Mouse (Mus musculus): ENCODE measurements around the gene S100pbp. TPM values are rescaled to one million over a fixed set of nuclear protein-coding genes. Genes with fewer than 3 reads are reported as not detected.

Gene S100pbp
- 19.1 and 21.6 TPM in 2 replicates for polyA plus RNA-seq (2015; fragmentation: Nextera tagmentation; extraction: Ambion mirVana)

DNA sequence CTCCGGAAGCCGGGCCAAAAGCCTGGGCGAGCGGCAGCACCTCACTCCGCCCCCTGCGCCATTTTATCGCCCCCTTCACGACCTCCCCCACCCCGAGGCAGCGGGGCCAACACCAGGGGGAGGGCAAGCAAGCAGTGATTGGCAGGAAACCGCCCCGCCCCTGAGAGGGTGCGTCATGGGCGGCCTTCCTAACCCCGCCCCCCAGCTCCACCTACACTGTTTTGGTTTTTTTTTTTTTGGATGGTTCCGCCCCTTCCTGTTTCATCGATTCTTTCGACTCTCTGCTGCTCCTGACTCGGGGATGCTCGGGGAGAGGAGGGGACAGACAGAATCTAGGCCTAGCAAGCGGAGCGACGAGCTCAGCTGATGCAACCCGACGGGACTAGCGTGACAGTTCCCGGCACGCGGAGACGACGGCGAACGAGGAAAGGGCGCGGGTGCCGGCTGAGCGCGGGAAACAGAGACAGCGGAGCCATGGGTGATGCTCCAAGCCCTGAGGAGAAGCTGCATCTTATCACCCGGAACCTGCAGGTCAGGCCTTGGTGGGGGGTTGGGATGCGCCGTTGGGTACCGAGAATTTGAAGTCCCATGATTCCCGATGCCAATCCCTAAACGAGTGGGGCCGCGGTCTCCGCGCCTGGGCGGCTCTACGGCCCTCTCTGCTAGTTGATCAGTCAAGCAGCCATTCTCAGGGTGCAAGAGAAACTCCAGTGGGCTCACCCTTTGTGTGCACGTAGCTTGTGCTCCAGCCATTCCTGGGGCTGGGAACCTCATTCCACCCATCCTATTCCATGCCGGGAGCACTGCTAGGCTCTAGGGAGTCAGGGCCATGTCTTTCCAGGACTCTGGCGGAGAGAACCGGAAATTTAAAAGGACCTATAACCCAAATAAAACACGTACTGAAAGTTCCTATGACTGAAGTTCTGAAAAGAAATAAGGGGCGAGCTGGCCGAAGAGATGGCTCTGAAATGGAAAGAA lies at the start of gene S100pbp, which contains the start of gene Yars:
Gene S100pbp (minus strand): TSS at position 186 of the 978 bp plus-strand sequence.
Gene Yars (plus strand): TSS at position 219 of the 978 bp plus-strand sequence.
- no peaks in the 10 kb centered on the region for H3K9me3 ChIP-seq (ENCODE audit: control insufficient read depth, low read length)
- peak within 1 kb of the TSS; percentile 82 for H3K9ac ChIP-seq (ENCODE audit: low read depth, low read length)
- H3K4me3 ChIP-seq (ENCODE audit: low read length): peak within 1 kb of the TSS; percentile 60
- WGBS: under 1% methylated on average over 48 of the region's 58 CpGs
- H3K4me1 ChIP-seq (ENCODE audit: control insufficient read depth, insufficient read depth, low read depth, low read length): peaks cover 19% of the 10 kb centered on the region
- no peaks in the 10 kb centered on the region for H3K27me3 ChIP-seq (replicated peaks; ENCODE audit: control insufficient read depth, insufficient read depth, low read length)
- peak within 1 kb of the TSS; percentile 82 for H3K4me2 ChIP-seq (ENCODE audit: low read length)
- H3K36me3 ChIP-seq (ENCODE audit: control insufficient read depth, insufficient read depth, low read length): no peaks in the 10 kb centered on the region
- peak; percentile 91 for ATAC-seq
- H3K27ac ChIP-seq (ENCODE audit: low read depth, low read length): peak within 1 kb of the TSS; percentile 92

DNA sequence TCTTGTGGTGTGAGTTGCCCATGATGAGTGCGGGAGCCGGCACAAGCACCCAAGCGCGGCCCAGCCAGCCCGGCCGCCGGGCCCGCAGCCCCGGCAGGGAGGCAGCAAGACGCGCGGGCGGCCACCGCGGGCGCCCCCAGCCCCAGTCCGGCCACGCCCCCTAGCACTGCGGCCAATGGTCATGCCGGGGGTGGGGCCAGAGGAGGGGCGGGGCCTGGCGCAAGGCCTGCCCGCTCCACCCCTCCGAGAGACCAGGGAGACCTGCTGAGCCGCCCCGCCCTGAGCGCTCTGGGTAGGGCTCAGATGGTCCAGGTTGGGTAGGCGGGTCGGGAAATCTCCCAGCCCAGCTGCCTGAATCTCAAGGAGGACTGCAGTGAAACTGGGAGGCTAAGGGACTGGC lies 49.5 kb upstream of the S100pbp start:
- Histone ChIP-seq H3K27ac (ENCODE audit: low read depth, low read length) (peak overlapping the region; percentile 74), H3K36me3 (ENCODE audit: control insufficient read depth, insufficient read depth, low read length) (no peaks in the 10 kb centered on the region), H3K9ac (ENCODE audit: low read depth, low read length) (peak overlapping the region; percentile 84), H3K4me3 (ENCODE audit: low read length) (peak overlapping the region; percentile 81), H3K27me3 (replicated peaks; ENCODE audit: control insufficient read depth, insufficient read depth, low read length) (no peaks in the 10 kb centered on the region), H3K4me1 (ENCODE audit: control insufficient read depth, insufficient read depth, low read depth, low read length) (peaks cover 28% of the 10 kb centered on the region), H3K9me3 (ENCODE audit: control insufficient read depth, low read length) (no peaks in the 10 kb centered on the region), H3K4me2 (ENCODE audit: low read length) (peak overlapping the region; percentile 84)
- 0% methylated on average over 21 of the region's 29 CpGs for WGBS
- peak; percentile 85 for ATAC-seq

DNA sequence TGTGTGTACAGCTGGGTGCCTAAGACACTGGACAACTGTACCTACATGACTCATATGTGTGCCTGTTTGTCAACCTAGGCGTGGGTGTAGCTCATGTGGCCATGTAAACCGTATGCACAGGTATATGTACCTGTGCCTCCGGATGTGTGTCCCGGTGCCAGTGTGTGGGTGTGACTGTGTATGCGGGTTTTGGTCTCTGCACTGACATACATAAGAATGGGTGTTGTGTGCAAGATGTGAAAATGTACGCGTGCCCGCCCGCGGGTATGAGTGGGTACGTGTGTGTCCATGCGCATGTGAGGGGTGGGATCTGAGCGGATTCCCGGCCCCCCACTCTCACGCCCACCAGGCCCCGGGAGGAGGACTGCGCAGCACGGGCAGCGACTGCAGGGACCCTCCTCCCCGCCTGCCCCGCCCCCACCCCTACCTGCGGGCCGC lies 49.1 kb upstream of the S100pbp start:
- under 1% methylated on average over 16 of the region's 23 CpGs for WGBS
- H3K9me3 ChIP-seq (ENCODE audit: control insufficient read depth, low read length): no peaks in the 10 kb centered on the region
- peak; percentile 80 for ATAC-seq
- no peaks in the 10 kb centered on the region for H3K36me3 ChIP-seq (ENCODE audit: control insufficient read depth, insufficient read depth, low read length)
- peak overlapping the region; percentile 84 for H3K9ac ChIP-seq (ENCODE audit: low read depth, low read length)
- H3K4me2 ChIP-seq (ENCODE audit: low read length): peak overlapping the region; percentile 84
- peak overlapping the region; percentile 81 for H3K4me3 ChIP-seq (ENCODE audit: low read length)
- H3K27me3 ChIP-seq (replicated peaks; ENCODE audit: control insufficient read depth, insufficient read depth, low read length): no peaks in the 10 kb centered on the region
- peak overlapping the region; percentile 74 for H3K27ac ChIP-seq (ENCODE audit: low read depth, low read length)
- peaks cover 28% of the 10 kb centered on the region for H3K4me1 ChIP-seq (ENCODE audit: control insufficient read depth, insufficient read depth, low read depth, low read length)

DNA sequence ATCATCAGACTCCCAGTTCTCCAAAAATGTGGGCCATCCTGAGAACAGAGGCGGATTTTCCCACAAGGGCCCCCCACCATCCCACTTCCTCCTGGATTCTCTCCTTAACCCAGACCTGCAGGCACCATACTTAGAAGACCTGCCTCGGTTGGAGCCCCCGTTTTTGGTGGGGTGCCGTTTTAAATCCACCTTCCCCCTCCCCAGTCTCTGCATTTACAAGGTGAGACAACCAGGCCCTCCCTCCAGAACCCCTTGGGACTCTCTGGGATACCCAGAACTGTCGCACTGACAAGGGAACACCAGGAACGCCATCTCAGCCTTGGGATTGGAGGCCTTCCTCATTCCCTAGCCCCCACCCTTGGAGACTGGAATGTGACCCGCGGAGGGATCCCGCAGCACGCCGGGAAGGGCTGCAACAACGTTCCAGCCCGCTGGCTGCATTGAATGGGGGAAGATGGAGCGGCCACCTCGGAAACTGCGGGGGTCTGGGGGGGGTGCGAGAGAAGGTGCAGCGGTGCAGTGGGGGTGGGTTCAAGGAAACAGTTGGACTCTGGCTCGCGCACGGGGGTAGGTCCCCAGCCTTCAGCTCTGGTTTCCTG lies 48.4 kb upstream of the S100pbp start:
- peak overlapping the region; percentile 84 for H3K4me2 ChIP-seq (ENCODE audit: low read length)
- H3K9me3 ChIP-seq (ENCODE audit: control insufficient read depth, low read length): no peaks in the 10 kb centered on the region
- peak overlapping the region; percentile 81 for H3K4me3 ChIP-seq (ENCODE audit: low read length)
- no peaks in the 10 kb centered on the region for H3K27me3 ChIP-seq (replicated peaks; ENCODE audit: control insufficient read depth, insufficient read depth, low read length)
- no peak for ATAC-seq
- H3K9ac ChIP-seq (ENCODE audit: low read depth, low read length): peak overlapping the region; percentile 84
- peak overlapping the region; percentile 74; the same call in 1 of the 2 replicates for H3K27ac ChIP-seq (ENCODE audit: low read depth, low read length)
- peaks cover 28% of the 10 kb centered on the region for H3K4me1 ChIP-seq (ENCODE audit: control insufficient read depth, insufficient read depth, low read depth, low read length)
- no peaks in the 10 kb centered on the region for H3K36me3 ChIP-seq (ENCODE audit: control insufficient read depth, insufficient read depth, low read length)
- 5% methylated on average over 21 of the region's 21 CpGs for WGBS

DNA sequence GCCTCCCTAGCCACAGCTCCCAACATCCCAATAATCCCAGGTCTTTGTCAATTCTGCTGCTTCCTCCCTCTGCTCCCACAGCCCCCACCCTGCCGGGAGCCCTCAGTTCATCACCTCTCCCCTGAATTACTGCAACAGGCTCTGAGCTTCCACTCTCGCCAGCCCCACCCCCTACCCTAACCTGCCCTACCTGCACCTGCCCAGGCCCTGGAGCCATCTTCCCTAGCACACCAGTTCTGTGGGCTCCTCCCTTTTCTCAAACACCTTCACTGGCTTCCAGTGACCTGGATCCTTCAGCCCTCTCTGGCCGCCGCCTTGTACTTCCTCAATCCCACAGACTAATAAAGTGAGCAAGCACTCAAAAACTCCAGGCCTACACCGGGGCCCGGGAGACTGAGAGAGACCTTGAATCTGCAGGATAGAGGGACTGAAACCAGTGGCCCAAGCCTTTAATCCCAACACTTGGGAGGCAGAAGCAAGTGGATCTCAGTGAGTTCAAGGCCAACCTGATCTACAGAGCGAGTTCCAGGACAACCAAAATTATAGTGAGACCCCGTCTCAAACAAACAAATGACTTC lies 46.8 kb upstream of the S100pbp start:
- H3K36me3 ChIP-seq (ENCODE audit: control insufficient read depth, insufficient read depth, low read length): no peaks in the 10 kb centered on the region
- H3K27ac ChIP-seq (ENCODE audit: low read depth, low read length): no peak overlapping the region
- WGBS: 84% methylated on average over 8 of the region's 8 CpGs
- H3K4me2 ChIP-seq (ENCODE audit: low read length): no peak overlapping the region
- H3K9me3 ChIP-seq (ENCODE audit: control insufficient read depth, low read length): no peaks in the 10 kb centered on the region
- H3K4me3 ChIP-seq (ENCODE audit: low read length): no peak overlapping the region
- H3K27me3 ChIP-seq (replicated peaks; ENCODE audit: control insufficient read depth, insufficient read depth, low read length): peaks cover 2% of the 10 kb centered on the region; the same call in 1 of the 2 replicates
- H3K9ac ChIP-seq (ENCODE audit: low read depth, low read length): no peak overlapping the region
- ATAC-seq: no peak
- H3K4me1 ChIP-seq (ENCODE audit: control insufficient read depth, insufficient read depth, low read depth, low read length): peaks cover 26% of the 10 kb centered on the region

DNA sequence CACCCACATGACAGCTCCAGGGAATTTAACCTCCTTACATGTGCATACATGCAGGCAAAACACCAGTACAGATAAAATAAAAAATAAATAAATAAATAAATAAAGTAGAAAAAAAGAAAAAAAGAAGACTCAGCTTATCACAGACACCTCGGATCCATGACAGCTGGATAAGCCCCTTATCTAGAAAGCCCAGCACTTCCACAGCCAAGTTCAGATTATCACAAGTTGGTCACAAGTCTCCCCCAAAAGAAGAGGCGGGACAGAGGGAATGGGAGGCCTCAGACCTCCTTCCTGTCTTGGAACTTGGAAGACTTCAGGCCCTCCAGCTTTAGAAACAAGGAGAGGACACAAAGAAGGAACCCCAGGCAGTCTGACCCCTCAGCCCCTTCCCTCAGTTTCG lies 45.6 kb upstream of the S100pbp start:
- no peak overlapping the region for H3K9ac ChIP-seq (ENCODE audit: low read depth, low read length)
- WGBS: 71% methylated on average over 3 of the region's 3 CpGs
- H3K27me3 ChIP-seq (replicated peaks; ENCODE audit: control insufficient read depth, insufficient read depth, low read length): peaks cover 2% of the 10 kb centered on the region; the same call in 1 of the 2 replicates
- H3K36me3 ChIP-seq (ENCODE audit: control insufficient read depth, insufficient read depth, low read length): no peaks in the 10 kb centered on the region
- no peak overlapping the region for H3K27ac ChIP-seq (ENCODE audit: low read depth, low read length)
- no peak overlapping the region for H3K4me3 ChIP-seq (ENCODE audit: low read length)
- no peak for ATAC-seq
- peaks cover 26% of the 10 kb centered on the region for H3K4me1 ChIP-seq (ENCODE audit: control insufficient read depth, insufficient read depth, low read depth, low read length)
- H3K9me3 ChIP-seq (ENCODE audit: control insufficient read depth, low read length): no peaks in the 10 kb centered on the region
- H3K4me2 ChIP-seq (ENCODE audit: low read length): no peak overlapping the region

DNA sequence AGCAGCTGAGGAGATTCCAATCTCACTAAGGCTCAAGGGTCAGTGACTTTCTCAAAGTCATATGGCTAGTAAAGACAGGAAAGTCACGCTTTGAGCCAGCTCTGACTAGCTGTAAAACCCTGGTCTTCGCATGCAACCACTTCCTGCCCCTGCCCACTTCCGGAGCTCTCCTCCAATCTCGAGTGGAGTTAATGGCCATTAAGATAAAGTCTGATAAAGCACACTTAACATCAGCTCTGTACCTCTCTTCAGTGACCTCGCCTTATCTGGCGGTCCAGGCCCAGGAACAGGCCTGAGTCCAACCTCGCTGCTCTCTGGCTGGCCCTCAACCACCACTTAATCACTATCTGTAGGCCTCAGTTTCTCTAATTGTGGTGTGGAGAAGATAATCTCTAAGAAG lies 45.0 kb upstream of the S100pbp start:
- no peak for ATAC-seq
- Histone ChIP-seq H3K4me2 (ENCODE audit: low read length) (no peak overlapping the region), H3K27ac (ENCODE audit: low read depth, low read length) (no peak overlapping the region), H3K4me1 (ENCODE audit: control insufficient read depth, insufficient read depth, low read depth, low read length) (peaks cover 23% of the 10 kb centered on the region), H3K27me3 (replicated peaks; ENCODE audit: control insufficient read depth, insufficient read depth, low read length) (peaks cover 2% of the 10 kb centered on the region; the same call in 1 of the 2 replicates), H3K9me3 (ENCODE audit: control insufficient read depth, low read length) (no peaks in the 10 kb centered on the region), H3K36me3 (ENCODE audit: control insufficient read depth, insufficient read depth, low read length) (no peaks in the 10 kb centered on the region), H3K9ac (ENCODE audit: low read depth, low read length) (no peak overlapping the region), H3K4me3 (ENCODE audit: low read length) (no peak overlapping the region)
- 82% methylated on average over 7 of the region's 7 CpGs for WGBS

DNA sequence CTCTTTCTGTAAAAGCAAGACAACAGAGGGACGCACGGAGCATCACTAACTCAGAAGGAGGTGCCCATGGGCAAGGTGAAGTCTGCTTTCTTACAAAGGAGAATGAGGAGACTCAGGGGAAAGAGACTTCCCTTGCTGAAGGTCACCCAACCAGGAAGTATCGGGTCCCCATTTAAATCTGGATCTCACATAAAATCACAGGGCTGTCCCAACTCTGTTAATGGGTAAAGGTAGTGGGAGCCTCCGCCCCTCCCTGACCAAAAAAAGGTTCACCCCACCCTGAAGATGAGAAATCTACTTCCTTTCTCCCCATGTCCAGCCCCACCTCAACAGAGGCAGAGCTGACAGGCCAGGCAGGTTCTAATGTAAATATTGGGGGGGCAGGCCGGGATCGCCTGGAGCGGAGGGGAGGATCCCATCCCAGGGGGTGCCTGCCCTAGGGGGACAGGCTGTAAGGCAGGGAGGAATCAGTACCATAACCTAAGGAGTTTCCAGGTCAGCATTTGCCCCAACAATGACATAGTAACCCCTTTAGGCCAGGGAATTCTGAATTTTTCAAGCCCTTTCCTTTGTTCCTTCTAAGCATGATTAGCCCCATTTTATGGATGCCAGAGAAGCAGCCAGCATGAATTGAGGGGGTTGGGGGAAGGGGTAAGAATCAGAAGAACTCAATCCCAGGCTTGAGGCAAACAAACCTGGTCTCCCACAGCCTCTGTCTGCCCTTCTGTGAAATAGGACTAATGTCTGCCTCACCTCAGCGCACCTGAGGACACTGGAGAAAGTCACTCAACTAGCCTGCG lies 43.2 kb upstream of the S100pbp start:
- Histone ChIP-seq H3K4me2 (ENCODE audit: low read length) (no peak overlapping the region), H3K4me3 (ENCODE audit: low read length) (no peak overlapping the region), H3K9ac (ENCODE audit: low read depth, low read length) (no peak overlapping the region), H3K9me3 (ENCODE audit: control insufficient read depth, low read length) (no peaks in the 10 kb centered on the region), H3K27me3 (replicated peaks; ENCODE audit: control insufficient read depth, insufficient read depth, low read length) (peaks cover 2% of the 10 kb centered on the region; the same call in 1 of the 2 replicates), H3K4me1 (ENCODE audit: control insufficient read depth, insufficient read depth, low read depth, low read length) (peaks cover 14% of the 10 kb centered on the region), H3K36me3 (ENCODE audit: control insufficient read depth, insufficient read depth, low read length) (no peaks in the 10 kb centered on the region), H3K27ac (ENCODE audit: low read depth, low read length) (no peak overlapping the region)
- no peak for ATAC-seq
- WGBS: 80% methylated on average over 9 of the region's 9 CpGs
